Mouse (Mus musculus) urinary bladder, postnatal 14 days (tissue): ENCODE data around the gene Sppl3.

ENCODE experiments used
- DNase-seq: peaks from one replicate; pipeline ENCODE4 v3.0.0; 2021; ENCODE audit warnings: low spot score

Sppl3 gene

DNA sequence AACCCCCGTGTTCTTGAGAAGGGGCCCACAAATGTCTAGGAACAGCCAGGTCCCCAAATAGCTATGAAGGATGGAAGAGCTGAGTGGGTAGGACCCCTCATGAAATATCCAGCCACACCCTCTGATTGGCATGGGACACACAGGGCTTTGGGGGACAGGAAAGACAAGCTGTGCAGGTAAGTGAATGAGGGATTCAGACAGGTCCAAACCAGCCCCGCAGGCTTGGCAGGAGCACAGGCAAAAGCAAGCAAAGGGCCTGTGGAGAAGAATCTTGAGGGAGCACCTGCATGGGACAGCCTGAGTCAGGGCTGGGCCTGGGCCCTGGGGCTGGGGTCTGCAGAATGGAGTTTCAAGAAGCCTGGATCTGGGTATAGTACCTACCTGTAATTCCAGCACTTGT, 10.4 kb upstream of the Sppl3 start:
- DNase-seq = peak; percentile 78

DNA sequence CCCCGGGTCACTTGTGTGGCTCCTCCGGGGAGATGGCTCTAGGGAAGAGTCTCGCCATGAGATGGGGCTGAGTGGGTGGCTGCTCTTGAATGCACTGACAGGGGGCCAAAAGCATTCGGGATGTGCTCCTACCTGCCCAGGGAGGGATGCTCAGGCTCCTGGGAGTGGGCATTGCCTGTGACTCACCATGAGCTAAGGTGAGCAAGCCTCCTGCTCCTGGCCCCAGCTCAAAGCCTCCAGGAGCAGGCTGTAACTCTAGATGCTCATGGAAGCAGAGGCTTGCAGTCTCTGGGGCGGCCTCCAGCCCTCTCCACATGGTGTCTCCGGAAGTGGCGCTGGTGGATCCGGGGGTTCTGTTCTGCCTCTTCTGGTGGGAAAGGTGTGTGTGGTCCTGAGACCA, 9.5 kb upstream of the Sppl3 start:
- DNase-seq = peak; percentile 73

DNA sequence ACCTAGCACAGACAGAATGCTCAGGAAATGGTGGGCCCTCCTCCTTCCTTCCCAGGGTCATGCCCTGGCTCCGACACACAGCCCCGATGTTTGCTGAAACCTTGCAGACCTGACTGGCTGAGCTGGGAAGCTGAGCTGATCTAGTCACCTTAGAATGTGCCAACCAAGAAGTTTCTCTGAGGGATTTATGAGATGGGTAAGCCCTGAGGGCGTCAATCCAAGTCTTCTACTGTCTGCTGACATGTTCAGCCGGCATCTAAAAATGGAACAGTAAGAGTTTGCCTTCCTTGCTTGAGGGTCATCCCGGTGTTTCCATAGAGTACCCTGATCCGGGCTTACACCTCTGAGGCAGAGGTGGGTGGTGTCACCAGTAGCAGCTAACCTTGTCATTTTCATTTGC, 8.2 kb upstream of the Sppl3 start:
- DNase-seq = no peak

DNA sequence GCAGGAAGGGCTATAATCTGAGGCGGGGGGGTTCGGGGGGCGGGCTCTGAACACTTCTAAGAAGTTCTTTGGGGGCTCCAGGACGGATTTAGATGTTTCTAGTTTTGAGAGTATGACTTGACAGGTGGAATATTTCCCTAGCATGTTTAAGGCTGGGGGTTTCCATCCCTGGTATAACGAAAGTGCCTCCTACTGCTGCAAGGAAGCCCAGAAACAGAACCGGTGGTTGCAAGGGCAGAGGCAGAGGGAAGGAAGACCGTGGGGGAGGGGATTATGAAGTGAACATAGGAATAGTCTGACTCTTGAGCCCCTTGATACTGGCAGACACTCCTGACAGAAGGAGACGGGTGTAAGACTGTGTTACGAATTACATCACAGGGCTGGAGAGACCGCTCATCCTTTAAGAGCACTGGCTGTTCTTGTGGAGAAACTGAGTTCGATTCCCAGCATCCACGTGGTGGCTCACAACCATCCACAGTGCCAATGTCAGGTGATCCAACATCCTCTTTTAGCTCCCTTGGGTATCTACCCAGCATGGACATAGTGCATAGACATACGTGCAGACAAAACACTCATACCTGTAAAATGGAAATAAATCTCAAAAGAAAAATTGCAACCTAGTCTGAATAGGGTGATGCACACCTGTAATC, 7.6 kb upstream of the Sppl3 start:
- no peak for DNase-seq

DNA sequence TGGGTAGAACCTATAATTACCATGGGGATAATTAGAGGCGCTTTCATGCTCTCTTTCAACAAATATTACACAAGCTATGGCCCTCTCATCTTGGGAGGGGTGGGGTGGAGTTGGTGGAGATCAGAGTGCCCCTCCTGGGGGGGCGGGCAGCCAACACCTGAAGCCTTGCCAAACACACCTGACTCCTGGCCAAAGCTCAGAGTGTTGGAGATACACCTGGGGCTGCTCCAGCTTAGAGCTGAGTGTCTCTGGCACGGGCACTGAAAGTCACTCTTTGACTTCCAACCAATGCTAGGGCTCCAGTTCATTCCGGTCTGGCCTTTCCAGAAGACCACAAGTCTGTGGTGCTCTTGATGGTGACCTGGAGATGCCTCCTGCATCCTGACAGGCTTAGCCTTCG, 3.2 kb upstream of the Sppl3 start:
- no peak for DNase-seq

DNA sequence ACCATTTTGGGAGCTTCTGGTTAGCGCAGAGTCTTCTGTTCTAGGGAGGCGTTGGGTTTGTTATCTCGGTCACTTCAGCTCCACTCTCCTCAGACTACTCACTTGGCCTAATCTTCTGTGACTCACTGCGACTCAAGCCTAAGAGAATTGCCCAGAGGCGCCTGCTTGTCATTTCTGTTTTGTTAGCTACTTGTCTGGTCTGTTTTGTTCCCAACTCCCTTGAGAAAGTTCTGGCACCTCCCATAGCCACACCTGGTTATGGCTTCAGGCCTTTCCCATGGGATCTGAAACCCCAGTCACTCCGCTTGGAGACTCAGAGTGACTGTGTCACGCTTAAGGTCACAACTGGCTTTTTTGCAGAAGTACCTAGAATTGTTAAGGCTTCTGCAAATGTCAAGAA, 2.6 kb upstream of the Sppl3 start:
- DNase-seq = no peak

DNA sequence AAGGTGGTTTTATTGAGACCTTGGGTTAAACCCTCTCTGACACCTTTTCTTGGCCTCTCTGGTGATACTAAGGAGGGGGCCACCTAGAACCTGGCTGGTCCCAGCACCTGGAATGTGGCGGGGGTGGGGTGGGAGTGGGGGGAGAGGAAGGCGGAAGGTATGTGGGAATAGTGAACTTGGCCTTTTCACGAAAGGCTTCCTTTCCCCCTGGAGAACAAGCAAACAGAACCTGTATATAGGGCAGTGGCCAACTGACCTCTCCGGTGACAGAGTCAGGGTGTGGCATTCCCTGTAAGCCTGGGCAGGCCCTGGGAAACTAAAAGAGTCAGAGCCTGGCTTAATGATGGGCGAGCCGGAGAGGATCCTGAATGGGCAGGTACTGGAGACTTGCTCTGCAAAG, 1.8 kb upstream of the Sppl3 start:
- no peak for DNase-seq

DNA sequence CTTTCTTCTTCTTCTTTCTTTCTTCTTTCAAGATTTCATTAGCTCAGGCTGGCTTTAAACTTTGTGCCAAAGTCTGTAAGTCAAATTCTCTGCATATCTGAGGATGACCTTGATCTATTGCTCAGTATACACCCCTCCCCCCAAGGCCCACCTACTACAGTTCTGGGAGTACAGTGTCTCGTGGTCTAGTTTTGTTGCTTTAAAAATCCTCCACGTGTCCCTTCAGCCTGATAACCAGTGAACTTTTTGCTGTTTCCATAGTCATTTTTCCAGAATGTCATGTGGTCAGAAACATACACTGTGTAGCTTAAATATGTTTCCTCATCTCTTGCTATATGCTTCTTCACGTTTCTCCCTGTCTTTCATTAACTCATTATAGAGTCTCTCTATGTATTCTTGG, 976 bp upstream of the Sppl3 start:
- no peak for DNase-seq

DNA sequence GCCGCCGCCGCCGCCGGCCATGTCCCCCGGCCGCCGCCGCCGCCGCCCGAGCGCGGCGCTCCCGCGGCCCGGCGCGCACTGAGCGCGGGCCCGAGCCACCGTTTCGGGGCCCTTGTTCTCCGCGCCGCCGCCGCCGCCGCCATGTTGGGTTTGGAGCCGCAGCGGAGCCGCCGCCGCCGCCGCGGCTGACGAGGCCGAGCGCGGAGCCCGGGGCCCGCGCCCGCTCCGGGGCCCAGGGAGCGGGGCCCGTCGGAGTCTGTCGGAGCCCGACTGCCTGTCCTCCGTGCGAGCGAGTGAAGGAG, 231 bp downstream of the Sppl3 start:
- DNase-seq = no peak

DNA sequence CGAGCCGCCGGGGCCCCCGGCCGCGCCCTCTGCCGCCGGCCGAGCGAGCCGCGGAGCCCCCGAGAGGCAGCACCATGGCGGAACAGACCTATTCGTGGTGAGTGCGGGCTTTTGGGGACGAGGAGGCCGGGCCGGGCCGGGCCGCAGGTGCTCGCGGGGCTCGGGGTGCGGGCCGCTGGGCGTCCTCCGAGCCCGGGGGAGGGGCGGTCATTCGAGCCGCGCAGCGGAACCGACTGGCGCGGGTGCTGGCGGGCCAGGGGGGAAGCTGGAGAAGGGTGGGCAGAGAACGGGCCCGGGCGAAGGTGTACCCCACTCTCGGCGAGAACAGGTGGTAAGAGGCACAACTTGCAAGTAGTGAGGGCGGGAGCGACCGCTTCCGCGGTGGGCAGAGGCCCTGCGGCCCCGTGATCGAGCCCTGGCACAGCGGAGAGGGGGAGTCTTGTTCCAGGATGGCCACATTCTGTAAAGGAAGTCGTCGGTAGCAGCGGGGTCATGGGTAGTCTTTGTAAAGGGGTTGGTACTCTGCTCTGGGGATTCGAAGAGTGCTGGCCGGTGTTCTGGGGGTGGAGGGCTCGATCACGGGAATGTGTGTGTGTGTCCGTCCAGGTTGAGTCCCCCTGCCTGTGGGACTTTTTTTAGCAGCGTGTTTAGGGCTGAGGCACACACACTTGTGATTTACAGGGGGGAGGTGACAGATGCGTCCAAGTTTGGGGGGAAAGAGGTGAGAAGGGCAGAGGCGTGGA, 753 bp downstream of the Sppl3 start:
- peak; percentile 51 for DNase-seq

DNA sequence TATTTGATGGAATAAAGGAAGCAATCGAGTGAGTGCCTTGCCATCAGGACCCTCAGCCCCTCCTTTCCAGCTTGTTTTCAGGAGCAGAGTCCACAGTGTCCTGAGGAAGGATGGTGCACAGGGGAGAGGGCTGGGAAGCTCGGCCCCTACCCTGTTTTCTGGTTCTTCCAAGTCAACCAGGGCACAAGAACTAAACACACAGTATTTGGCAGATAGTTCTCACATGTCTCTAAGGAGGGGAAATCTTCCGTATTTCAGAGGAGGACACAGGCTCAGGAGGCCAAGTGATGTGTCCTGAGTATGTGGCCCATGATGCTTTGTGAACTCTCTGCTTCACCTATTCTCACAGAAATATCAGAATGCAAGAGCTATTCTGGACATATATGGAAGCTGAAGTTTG, 2.5 kb downstream of the Sppl3 start:
- no peak for DNase-seq

DNA sequence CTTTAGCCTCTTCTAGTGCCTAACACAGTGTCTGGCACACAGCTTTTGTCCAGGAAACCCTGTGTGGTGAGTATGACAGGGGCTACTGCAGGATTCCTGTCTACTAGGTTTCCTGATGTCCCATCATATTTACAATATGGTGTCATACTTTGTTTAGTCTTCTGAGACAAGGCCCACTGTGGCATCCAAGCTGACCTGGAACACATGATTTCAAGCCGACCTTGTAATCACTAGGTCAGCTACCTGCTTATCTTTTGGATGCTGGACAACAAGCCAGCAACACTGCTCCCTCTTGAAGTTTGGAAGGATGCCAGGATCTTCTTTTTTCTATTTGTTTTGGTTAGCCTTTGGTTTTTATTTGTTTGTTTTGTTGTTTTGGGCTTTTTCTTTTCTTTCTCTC, 3.6 kb downstream of the Sppl3 start:
- no peak for DNase-seq

DNA sequence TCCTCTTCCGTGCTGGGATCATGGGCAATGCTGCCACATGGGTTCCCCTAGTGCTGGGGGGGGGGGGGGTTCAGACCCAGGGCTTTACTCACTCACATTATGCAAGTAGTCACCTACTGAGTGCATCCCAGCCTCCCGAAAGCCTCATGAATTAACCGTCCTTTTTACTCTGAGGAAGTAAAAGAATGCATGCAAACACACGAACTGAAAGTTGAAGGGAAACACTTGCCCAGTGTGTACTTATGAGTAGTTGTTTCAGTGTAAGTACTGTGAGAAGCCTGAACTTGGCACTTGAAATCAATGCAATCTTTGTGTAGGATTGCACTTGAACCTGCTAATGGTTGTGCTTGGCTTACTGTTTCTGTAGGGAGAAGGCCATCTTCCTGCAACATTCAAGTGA, 4.2 kb downstream of the Sppl3 start:
- no peak for DNase-seq

DNA sequence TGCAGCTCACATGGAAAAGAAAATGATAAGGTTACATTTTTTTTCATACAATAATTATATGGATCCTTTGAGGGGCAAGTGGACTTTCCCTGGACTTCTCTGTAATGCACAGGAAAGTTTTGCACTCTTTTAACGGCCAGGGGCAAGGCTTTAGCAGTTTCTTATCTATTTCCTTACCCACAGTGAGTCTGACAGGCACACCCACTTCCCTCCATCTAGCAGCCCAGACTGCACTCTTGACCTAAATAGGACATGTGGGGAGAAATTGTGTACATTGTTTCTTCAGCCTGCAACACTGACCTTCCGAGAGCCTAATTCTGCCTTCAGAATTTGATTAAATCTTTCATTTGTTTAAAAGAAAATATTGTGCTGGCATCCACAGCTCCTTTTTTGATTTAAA, 7.3 kb downstream of the Sppl3 start:
- no peak for DNase-seq

DNA sequence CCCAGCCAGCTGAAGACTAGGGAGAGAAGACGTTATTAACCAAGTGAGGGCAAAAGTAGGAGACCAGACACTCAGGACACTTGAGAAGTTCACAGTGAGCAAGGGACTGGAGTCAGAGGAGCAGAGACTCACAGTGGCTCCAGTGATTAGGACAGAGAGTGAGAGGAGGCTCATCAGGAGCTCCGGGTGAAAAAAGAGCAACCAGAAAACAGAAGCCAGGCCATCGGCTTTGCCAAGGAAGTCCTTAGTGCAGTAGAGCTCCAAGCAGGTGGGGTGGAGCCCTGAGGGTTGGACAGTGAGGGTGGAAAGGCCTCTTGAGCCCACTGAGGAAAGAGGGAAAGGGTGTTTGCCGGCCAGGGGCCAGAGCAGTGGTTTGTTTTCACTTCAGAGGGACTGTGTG, 7.9 kb downstream of the Sppl3 start:
- DNase-seq = no peak

DNA sequence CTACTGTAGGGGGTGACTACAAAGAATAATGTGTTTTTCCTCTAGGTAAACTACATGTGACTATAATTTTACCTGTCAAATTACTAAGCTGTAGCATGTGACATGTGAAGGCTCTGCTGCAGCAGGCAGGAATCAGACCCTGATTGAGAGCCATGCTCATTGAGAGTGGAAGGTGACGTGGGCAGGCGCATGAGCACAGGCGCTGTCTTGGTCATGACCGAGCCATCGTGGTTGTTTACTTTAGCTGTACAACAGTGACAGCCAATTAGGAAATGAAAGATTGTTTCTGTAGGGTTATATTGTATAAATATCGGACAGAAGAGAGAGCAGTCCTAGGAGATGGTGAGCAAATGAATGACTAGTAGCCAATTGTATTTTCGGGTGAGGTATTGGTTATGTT, 11.1 kb downstream of the Sppl3 start:
- no peak for DNase-seq

DNA sequence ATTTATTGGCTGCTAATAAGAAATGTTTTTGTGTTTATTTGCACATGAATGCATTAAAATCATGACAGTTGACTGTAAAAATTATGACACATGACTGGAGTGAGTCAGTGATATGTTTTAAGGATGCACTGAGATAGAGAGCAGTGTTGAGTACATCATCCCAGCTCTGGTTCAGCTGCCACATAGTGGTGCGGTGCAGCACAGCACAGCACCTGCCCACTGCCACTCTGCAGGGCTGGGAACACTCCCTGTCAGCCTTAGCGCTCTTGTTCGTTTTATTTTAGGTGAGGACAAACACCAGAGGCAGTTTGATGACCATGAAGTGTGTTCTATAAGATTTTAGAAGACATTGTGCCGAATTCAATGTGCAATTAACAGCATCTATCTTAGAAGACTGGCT, 15.2 kb downstream of the Sppl3 start:
- no peak for DNase-seq

DNA sequence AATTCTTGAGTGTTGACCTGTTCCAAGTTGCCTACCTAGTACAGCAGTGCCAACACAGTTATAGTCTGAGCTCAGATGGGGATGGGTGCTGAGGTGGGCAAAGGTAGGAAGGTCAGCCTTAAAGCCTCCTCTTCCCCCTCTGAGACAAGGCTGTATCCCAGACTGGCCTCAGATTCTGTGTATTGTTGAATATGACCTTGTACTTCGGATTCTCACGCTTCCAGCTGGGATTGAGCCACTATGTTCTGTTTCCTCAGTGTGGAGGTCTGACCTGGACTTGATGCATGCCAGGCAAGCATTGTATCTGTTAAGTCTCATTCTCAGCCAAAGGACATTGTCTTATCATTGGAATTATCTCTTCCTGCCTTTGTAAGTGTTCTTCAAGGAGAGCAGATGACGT, 16.2 kb downstream of the Sppl3 start:
- no peak for DNase-seq

DNA sequence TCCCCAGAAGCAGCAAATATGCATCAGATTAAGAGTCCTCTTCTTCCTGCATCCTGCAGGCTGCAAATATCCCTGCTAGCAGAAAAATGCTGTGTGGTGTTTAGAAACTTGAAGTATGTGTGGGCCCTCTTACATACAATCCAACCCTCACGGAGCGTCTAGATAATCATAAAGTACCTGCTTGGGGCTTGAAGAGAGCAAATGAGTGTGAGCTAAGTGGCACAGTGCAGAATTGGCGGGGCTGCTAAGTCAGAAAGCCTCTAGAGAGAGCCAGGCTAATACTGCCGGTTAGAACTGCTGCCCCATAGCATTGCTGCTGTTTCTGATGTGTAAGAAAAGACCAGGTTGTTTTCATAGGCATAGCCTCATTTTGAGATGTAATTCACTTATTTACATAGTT, 18.0 kb downstream of the Sppl3 start:
- DNase-seq = no peak

DNA sequence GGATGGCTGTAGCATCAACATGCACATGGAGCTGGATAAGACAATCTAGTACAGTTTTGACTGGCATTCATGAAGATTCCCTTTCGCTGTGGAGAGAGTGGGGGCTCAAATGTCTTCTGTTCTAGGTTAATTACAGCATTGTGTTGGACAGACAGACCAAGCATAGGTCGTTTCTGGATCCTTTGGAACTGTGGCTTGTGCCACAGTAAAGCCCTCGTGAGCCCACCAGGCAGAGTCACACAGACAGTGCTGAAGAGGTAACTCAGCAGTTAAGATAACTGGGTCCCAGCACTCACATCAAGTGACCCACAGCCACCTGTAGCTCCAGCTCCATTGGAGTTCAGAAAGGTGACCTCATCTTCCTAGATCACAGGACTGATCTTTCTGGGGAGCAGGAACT, 18.6 kb downstream of the Sppl3 start:
- DNase-seq = no peak

DNA sequence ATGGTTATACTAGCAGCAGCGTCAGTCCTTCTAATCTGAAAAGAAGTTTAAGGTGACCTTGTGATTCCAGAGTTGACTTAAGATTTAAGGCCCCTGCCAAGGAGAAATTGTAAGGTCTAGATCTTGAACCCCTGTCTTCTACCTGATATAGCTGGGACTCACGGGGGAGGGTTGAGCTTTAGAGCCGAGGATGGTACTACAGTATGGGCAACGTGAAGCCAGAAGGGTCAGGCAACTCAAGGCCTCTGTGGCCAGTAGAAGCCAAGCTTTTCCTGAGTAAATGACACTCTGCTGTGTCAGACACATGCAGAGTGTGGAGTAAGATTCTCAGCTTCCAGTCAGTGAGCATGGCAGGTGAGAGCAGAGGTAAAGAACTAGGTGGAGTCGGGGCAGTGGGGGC, 20.6 kb downstream of the Sppl3 start:
- DNase-seq = no peak

DNA sequence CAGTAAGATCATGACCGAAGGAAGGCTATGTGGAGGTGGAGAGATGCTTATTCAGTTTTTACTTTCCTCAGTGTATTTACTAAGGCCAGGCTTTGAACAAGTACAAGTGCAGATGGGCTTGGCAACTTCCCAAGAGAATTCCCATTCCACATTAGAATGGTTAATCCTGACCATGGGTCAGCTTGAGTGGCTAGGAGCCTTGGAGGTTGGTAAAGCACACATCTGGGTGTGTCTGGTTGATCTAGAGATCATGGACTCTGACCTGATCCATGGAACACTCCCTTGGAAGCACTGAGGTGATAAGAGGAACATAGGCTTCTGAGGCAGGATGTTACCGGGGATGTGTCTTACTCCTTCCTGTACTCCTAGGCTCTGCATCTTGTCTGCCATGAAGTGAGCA, 21.7 kb downstream of the Sppl3 start:
- no peak for DNase-seq

DNA sequence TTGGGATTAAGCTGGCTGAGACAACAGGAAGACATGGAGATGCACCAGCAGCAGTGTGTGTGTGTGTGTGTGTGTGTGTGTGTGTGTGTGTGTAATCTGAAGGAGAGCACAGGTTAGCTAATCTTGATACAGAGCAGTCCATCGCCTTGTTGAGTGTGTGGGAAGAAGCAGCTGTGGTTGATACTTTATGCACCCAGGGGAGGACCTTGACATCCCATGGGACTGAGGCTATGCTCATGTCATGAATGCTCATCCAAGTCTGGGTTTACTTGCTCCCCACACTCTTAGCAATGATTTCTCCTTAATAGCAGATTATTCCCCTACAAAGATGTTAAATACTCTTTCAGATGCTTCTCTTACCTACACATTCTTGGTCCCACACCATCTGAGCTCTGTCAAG, 24.3 kb downstream of the Sppl3 start:
- DNase-seq = no peak

DNA sequence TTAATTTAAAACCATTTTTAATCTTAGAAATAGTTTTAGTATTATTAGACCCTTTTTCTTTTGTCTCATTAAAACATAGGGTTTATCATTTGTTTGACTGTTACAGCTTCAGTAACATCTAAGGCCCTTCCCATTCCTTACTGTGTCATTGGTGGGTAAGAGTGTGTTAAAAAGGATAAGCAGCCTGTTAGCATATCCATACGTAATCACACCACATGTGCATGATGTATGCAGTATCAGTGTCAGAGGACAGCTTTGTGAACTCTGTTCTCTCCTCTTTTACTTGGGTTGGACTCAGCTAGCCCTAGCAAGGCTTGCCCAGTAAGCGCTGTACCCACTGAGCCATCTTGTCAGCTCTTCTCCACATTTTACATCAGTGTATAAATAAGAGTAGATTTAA, 26.2 kb downstream of the Sppl3 start:
- DNase-seq = no peak

DNA sequence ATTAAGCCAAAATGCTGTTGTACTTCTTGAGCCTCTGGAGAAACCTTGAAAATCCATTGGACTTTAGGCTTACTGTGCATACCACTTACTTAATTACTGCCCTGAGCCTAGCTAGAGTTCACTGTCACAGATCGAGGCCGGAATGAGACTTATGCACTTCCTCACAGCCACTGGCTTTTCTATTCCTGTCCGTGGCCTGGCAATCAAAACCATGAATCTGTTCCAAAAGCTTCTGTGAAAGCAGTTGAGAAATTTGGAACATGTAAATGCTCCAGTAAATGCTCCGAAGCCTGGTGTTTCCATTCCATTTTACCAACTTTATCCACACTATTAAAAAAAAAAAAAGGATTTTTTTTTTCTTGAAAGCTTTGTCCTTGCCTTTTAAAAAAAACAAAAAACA, 29.8 kb downstream of the Sppl3 start:
- peak; percentile 22 for DNase-seq
